Mouse (Mus musculus) macrophage (primary cell): ENCODE measurements around the gene Slc35g1. TPM values are rescaled to one million over a fixed set of nuclear protein-coding genes. Genes with fewer than 3 reads are reported as not detected.

Experiments used
- H3K27ac ChIP-seq: fragments of 350-480 bp; formaldehyde crosslinking; 2 replicates; pipeline ENCODE4 v1.9.0; 2021
- H3K36me3 ChIP-seq: fragments of 350-480 bp; formaldehyde crosslinking; 2 replicates; pipeline ENCODE4 v1.9.0; 2021; ENCODE audit errors: inconsistent target
- H3K4me3 ChIP-seq: fragments of 350-480 bp; formaldehyde crosslinking; 2 replicates; pipeline ENCODE4 v1.9.0; 2021; ENCODE audit errors: inconsistent target
- H3K79me2 ChIP-seq: fragments of 350-480 bp; formaldehyde crosslinking; 2 replicates; pipeline ENCODE4 v1.9.0; 2021; ENCODE audit errors: inconsistent target
- WGBS: methylation state at CpG from one replicate; pipeline ENCODE4 v1.1.7; 2026; ENCODE audit warnings: inconsistent platforms; ENCODE audit not compliant: missing documents; 5-methylcytosine and 5-hydroxymethylcytosine counted together
- polyA plus RNA-seq: library from polyadenylated mRNA; stranded (reverse); fragments of 250-400 nt; gene quantifications from 3 replicates; pipeline ENCODE4 v1.2.4, GENCODE M21; 2018; ENCODE audit warnings: inconsistent platforms

The Slc35g1 gene
- polyA plus RNA-seq, 1 experiment from 2014 or later, result 0.90 TPM

GRCm38 (mm10) chr19:38418819-38419423, 23.1 kb downstream of the Slc35g1 start:
- Histone ChIP-seq H3K27ac (no peak overlapping the region), H3K79me2 (no peaks in the 10 kb centered on the region), H3K36me3 (no peaks in the 10 kb centered on the region), H3K4me3 (no peak overlapping the region)
- 85% methylated on average over 4 of the region's 4 CpGs for WGBS

- no peaks in the 10 kb centered on the region for H3K79me2 ChIP-seq
- no peak overlapping the region for H3K27ac ChIP-seq
- H3K36me3 ChIP-seq, result no peaks in the 10 kb centered on the region
- no peak overlapping the region for H3K4me3 ChIP-seq
- WGBS, result 80% methylated on average over 4 of the region's 4 CpGs
Measured at GRCm38 (mm10) chr19:38420751-38421295, 25.0 kb downstream of the Slc35g1 start.

GRCm38 (mm10) chr19:38421436-38421835, 25.7 kb downstream of the Slc35g1 start:
- Histone ChIP-seq H3K79me2 (no peaks in the 10 kb centered on the region), H3K4me3 (no peak overlapping the region), H3K27ac (no peak overlapping the region), H3K36me3 (no peaks in the 10 kb centered on the region)
- WGBS, result 71% methylated on average over 7 of the region's 7 CpGs

- no peaks in the 10 kb centered on the region for H3K36me3 ChIP-seq
- H3K4me3 ChIP-seq, result no peak overlapping the region
- 62% methylated on average over 6 of the region's 6 CpGs for WGBS
- H3K27ac ChIP-seq, result no peak overlapping the region
- no peaks in the 10 kb centered on the region for H3K79me2 ChIP-seq
Measured at GRCm38 (mm10) chr19:38422926-38423325, 27.1 kb downstream of the Slc35g1 start.

GRCm38 (mm10) chr19:38423884-38424283, 28.1 kb downstream of the Slc35g1 start:
- H3K36me3 ChIP-seq, result no peaks in the 10 kb centered on the region
- H3K79me2 ChIP-seq, result no peaks in the 10 kb centered on the region
- no peak overlapping the region for H3K4me3 ChIP-seq
- WGBS, result 57% methylated on average over 7 of the region's 7 CpGs
- no peak overlapping the region for H3K27ac ChIP-seq

GRCm38 (mm10) chr19:38424581-38424980, 28.8 kb downstream of the Slc35g1 start:
- WGBS, result 92% methylated on average over 6 of the region's 7 CpGs
- Histone ChIP-seq H3K27ac (no peak overlapping the region), H3K4me3 (no peak overlapping the region), H3K36me3 (no peaks in the 10 kb centered on the region), H3K79me2 (no peaks in the 10 kb centered on the region)

GRCm38 (mm10) chr19:38429269-38429668, 33.5 kb downstream of the Slc35g1 start:
- H3K36me3 ChIP-seq, result no peaks in the 10 kb centered on the region
- 74% methylated on average over 5 of the region's 5 CpGs for WGBS
- no peaks in the 10 kb centered on the region for H3K79me2 ChIP-seq
- no peak overlapping the region for H3K27ac ChIP-seq
- no peak overlapping the region for H3K4me3 ChIP-seq

- Histone ChIP-seq H3K79me2 (no peaks in the 10 kb centered on the region), H3K4me3 (no peak overlapping the region), H3K27ac (no peak overlapping the region), H3K36me3 (no peaks in the 10 kb centered on the region)
- WGBS, result 82% methylated on average over 8 of the region's 8 CpGs
Measured at GRCm38 (mm10) chr19:38430475-38430874, 34.7 kb downstream of the Slc35g1 start.

GRCm38 (mm10) chr19:38431326-38431725, 35.5 kb downstream of the Slc35g1 start:
- no peak overlapping the region for H3K4me3 ChIP-seq
- H3K36me3 ChIP-seq, result no peaks in the 10 kb centered on the region
- H3K79me2 ChIP-seq, result no peaks in the 10 kb centered on the region
- H3K27ac ChIP-seq, result no peak overlapping the region
- WGBS, result 87% methylated on average over 7 of the region's 7 CpGs

- H3K36me3 ChIP-seq, result no peaks in the 10 kb centered on the region
- H3K79me2 ChIP-seq, result no peaks in the 10 kb centered on the region
- no peak overlapping the region for H3K27ac ChIP-seq
- 81% methylated on average over 3 of the region's 3 CpGs for WGBS
- no peak overlapping the region for H3K4me3 ChIP-seq
Measured at GRCm38 (mm10) chr19:38432021-38432420, 36.2 kb downstream of the Slc35g1 start.

- Histone ChIP-seq H3K27ac (no peak overlapping the region), H3K36me3 (no peaks in the 10 kb centered on the region), H3K4me3 (no peak overlapping the region), H3K79me2 (no peaks in the 10 kb centered on the region)
- WGBS, result 92% methylated on average over 2 of the region's 2 CpGs
Measured at GRCm38 (mm10) chr19:38433381-38433780, 37.6 kb downstream of the Slc35g1 start.

GRCm38 (mm10) chr19:38435221-38435620, 39.4 kb downstream of the Slc35g1 start:
- Histone ChIP-seq H3K4me3 (no peak overlapping the region), H3K27ac (no peak overlapping the region), H3K36me3 (no peaks in the 10 kb centered on the region), H3K79me2 (no peaks in the 10 kb centered on the region)
- whole genome bisulfite sequencing, result 93% methylated on average over 15 of the region's 15 CpGs

GRCm38 (mm10) chr19:38441860-38442259, 46.1 kb downstream of the Slc35g1 start:
- no peaks in the 10 kb centered on the region for H3K36me3 ChIP-seq
- no peaks in the 10 kb centered on the region for H3K79me2 ChIP-seq
- no peak overlapping the region for H3K27ac ChIP-seq
- 89% methylated on average over 8 of the region's 8 CpGs for WGBS
- H3K4me3 ChIP-seq, result no peak overlapping the region

GRCm38 (mm10) chr19:38445758-38446157, 50.0 kb downstream of the Slc35g1 start:
- Histone ChIP-seq H3K79me2 (no peaks in the 10 kb centered on the region), H3K4me3 (no peak overlapping the region)
- 78% methylated on average over 5 of the region's 5 CpGs for WGBS

More at GRCm38 (mm10) chr19:38445758-38446157, 50.0 kb downstream of the Slc35g1 start:
- no peak overlapping the region for H3K27ac ChIP-seq
- no peaks in the 10 kb centered on the region for H3K36me3 ChIP-seq
